Mouse (Mus musculus) adrenal gland, postnatal 10 days (tissue): ENCODE measurements around the gene Btbd3. TPM values are rescaled to one million over a fixed set of nuclear protein-coding genes. Genes with fewer than 3 reads are reported as not detected.

Experiments used
- DNase-seq: peaks from one replicate; pipeline ENCODE4 v3.0.0; 2021; ENCODE audit warnings: mixed read lengths
- total RNA-seq, 2 experiments: library from RNA; stranded (reverse); gene quantifications; 2 replicates each; pipeline ENCODE4 v1.2.3; 2021

Gene Btbd3
- total RNA-seq, 2 experiments from 2014 or later = 24.6 to 28.2 TPM

GRCm38 (mm10) chr2:138388591-138388990 lies 132.2 kb downstream of the Btbd3 start:
- DNase-seq = no peak

GRCm38 (mm10) chr2:138403046-138403445 lies 146.7 kb downstream of the Btbd3 start:
- DNase-seq = no peak

DNA sequence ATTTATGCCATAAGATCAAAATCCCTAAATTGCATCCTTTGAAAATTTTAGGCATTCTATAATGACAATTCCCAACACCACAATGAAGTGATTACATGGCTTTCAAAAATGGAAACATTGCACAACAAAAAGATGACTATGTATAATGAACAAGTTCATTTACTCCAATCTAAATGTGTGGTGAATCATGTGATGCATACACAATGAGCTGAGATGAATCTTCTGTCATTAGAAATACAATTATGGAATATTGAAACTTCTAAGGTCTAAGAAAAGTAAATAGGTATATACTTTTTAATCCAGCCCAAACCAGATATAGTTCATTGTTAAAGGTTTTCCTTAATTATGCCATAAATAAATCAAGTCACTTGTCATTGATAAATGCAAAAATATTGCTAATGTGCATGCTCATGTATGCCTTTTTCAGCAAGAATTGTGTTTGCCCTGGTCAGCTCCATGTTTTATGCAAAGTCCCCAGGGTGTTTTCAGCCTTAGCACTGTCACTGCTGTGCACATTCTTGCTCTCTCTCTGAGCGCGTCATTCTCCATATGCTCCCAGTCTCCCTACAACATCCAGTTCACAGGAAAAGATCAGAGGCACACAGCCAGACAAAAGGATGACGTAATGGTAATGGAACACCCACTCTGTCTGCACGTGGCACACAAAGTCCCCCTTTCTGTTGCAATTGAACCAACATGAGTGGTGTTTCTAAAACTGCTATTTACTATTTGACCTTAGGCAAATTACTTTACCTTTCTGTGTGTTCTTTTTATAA lies 149.6 kb downstream of the Btbd3 start:
- DNase-seq = no peak

- no peak for DNase-seq
These were observed 150.3 kb downstream of the Btbd3 start for GRCm38 (mm10) chr2:138406703-138407102.

DNA sequence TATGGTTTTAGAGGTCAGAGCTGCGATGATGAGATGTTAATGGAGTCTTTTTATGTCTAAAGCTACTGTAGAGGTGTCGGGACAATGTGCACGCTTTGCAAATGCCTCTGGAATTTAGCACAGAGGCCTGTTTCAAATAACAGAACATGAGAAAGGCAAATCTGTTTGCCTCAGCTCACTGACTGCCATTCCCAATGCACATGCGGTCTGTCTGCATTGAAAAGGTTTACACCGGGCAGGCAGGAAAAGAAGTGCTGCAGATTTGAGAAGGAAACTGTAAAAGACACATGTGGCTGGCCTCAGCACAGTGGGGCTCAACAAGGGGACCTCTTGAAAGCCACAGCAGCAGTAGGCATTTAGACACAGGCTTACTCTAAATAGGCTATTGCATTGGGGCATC lies 156.2 kb downstream of the Btbd3 start:
- no peak for DNase-seq

GRCm38 (mm10) chr2:138422321-138422720 lies 166.0 kb downstream of the Btbd3 start:
- DNase-seq = no peak

DNA sequence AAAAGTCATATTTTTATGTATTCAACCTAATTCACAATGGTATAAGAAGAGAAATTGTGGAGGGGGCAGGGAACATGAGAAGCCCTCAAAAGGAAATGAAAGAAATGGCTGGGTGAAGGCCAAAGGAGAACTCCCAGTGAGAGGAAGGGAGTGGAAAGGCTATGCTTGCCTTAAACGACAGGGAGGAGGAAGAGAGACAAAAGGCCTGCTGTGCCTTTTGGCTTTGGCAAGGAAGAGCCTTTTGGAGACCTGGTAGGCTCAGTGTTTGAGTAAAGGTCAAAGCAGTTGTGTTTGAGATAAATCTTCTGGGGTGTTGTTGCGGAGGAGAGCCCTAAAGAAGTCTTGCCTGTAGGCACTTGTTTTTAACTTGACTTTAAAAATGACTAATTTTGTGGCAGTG lies 175.6 kb downstream of the Btbd3 start:
- no peak for DNase-seq

DNA sequence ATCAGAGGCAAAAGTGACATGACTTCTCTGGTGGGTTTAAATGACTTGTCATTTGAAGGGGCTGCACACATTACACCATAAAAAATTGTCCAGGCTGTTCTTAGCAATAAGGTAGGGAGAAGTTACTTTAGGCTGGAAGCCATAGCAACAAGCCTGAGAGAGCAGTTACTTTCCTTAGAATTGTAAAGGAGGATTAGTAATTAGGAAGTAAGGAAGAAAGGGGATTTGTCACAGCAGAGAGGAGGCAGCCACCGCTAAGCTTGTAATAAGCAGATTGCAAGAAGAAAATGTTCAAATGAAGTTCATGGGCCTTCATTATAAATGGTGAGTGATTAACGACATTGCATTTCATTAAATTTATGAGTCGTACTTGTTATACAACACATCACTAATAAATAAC lies 190.1 kb downstream of the Btbd3 start:
- no peak for DNase-seq

- DNase-seq = no peak
These were observed 190.6 kb downstream of the Btbd3 start for GRCm38 (mm10) chr2:138446943-138447342.

GRCm38 (mm10) chr2:138447681-138448080 lies 191.3 kb downstream of the Btbd3 start:
- no peak for DNase-seq

DNA sequence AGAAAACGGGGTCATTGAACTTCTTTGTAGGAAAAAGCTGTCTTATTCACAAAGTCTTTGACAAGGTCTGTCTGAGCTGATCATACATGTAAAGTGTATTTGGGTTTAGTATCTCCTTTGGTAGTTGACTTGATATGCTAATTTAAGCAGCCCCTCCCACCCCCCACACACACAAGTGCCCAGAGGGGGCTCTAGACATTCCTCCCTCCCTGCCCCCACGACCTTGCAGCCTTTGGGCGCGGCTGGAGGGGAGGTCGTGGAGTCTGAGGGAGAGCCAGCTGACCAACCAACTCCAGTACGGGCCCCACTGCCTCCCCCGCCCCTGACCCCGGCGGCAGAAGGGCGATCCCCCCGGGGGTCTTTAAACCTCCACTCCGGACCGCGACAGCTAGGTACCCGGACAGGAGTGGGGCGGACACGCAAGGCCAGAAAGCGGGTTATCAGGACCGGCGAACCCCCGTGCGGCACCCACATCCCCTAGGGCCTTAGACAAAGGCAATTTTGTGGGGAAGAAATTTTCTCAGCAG lies 211.7 kb downstream of the Btbd3 start:
- DNase-seq = no peak

DNA sequence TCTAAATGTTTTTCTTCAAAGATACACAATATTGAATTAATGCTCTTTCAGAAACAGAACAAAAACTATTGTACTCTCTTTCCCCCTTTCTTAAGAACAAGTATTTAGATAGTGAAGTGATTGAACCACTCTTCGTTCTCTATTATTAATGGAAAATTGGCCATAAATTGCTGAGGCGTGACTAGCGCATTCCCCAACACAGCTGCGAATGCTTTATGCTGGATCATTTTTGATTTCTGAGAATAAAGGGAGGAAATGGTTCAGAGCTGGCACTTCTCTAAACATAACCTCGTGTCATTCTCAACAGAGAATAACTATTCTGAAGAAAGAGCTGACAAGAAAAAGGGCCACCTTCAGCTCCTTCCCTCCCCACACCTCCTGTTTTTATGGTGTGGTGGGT lies 217.0 kb downstream of the Btbd3 start:
- no peak for DNase-seq

DNA sequence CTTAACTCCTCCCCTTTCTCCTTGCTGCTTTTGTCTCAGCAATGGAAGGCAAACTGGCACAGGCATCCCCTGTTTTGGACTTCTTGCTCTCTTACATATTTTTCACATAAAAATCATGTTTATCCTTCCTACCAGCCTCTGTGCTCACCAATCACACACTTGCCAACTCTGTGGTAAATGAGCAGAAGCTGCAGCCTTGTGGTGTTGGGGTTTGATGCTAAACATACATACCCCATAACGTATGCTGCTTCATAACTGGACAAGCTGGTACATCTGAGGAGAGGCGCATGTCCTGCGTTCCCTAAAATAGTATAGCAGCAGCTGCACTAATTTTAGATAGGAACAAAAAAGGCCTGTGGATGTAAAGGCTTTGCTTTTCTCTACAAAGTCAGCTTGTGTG lies 220.1 kb downstream of the Btbd3 start:
- no peak for DNase-seq

DNA sequence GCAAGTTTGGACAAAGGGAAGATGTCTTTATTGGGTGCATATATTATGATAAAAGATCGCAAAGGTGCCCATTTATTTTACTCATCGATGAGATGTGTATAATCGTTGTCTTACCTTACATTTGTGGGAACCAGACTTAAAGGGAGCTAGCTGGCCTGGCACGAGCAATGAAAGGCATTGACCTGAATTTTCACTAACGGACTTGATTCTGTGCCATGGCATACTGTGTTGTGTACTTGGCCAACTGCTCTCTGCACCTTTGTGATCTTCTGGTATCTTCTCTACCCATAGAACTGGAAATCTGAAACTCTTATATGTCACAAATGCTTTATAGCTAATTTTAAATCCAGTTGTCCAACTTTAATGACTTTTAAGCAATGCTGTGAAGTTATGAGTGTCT lies 220.9 kb downstream of the Btbd3 start:
- DNase-seq = no peak

DNA sequence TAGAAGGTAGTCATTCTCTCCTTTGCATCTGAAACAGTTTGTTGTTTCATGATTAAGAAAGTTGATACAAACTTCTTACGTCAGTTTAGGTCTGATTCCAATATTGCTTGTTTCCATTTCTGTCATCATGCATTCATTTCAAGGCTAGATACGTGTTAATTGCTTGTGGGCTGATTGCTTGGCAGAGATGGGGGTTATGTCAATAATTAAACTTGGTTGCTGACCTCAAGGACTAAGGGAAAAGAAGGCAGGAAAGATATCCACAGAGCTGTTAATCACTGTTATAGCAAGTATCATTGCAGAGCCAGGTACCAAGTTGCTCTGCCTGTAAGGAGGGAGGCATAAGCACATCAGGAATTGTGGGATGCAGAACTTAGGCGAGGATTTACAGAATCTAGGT lies 226.2 kb downstream of the Btbd3 start:
- no peak for DNase-seq

DNA sequence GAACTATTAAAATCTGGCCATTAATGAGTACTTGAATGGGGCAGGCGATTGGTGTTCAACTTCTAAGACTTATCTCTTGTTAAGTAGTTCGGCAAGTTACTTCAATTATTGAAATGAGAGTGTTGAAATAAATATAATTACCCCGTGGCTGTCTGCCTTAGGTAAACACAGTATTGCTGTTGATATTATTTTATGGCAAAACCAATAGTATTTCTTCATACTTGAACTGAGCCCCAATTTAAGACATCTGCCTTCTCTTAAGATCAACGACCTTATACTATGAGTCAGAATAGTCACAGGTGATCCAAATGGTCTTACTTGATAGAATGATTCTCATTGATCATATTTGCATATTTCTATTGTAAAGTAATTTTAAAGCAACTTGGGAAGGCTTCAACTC lies 228.5 kb downstream of the Btbd3 start:
- no peak for DNase-seq

DNA sequence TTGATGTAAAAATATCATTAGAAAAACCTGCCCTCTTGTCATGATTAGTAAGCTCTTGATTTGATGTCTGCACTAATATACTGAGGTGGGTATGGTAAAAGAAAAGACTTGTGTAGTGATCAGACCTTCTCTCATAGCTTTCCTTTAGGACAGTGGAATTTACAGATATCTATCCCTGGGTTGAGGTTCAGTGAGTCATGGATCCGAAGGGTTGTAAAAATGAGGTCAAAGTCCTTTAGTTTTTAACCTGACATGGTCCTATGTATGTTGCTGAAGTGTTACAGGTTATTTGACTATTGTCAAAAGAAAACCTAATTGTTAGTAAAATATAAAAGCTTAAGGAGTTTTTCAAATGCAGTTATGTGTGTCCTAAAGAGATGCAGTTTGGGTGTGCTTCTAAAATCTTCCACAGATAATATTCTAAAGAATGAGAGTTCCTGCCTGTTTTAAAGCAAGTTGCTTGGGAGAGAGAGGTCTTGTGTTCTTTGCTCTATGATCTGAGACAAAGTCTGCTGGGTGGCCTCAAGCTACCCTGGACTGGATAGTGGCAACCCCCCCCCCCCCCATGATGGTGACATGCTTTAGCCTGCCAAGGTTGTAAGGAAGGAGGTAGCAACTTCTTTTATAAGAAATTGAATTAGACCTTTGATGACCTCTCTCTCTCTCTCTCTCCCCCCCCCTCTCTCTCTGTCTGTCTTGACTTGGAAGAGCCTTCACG lies 234.5 kb downstream of the Btbd3 start:
- no peak for DNase-seq

GRCm38 (mm10) chr2:138492176-138492575 lies 235.8 kb downstream of the Btbd3 start:
- DNase-seq = no peak

- DNase-seq = no peak
These were observed 247.6 kb downstream of the Btbd3 start for GRCm38 (mm10) chr2:138503866-138504380.

DNA sequence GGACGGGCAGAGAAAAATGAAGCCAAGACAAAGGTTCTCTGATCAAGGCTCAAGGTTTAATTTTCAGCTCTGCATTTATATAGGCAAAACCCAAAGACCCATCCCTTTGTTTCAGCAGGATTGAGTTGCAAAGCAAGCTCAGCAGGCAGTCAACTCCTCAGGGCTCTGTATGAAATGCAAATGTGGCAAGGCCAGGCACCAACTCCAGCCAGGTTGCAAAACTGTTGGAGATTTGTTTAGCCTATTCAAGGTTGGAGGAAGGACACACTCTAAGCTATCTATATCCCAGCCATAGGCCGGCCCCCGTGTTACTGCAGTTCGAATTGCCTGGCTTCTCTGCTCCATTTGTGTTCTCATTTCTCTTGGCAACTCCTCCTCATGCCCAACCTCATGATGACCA lies 259.2 kb downstream of the Btbd3 start:
- no peak for DNase-seq

- no peak for DNase-seq
These were observed 272.1 kb downstream of the Btbd3 start for GRCm38 (mm10) chr2:138528461-138528860.

GRCm38 (mm10) chr2:138531160-138531967 lies 275.0 kb downstream of the Btbd3 start:
- DNase-seq = no peak

GRCm38 (mm10) chr2:138531992-138532391 lies 275.6 kb downstream of the Btbd3 start:
- DNase-seq = no peak
